Mouse (Mus musculus) gastrocnemius, adult 18-20 months (tissue): ENCODE results near the gene Casc3. TPM values are rescaled to one million over a fixed set of nuclear protein-coding genes. Genes with fewer than 3 reads are reported as not detected.

Source experiments
- DNase-seq: peaks from one replicate; pipeline ENCODE4 v3.0.0; 2021; ENCODE audit warnings: low spot score
- total RNA-seq, 2 experiments: library from RNA; stranded (reverse); gene quantifications; 2 replicates each; pipeline ENCODE4 v1.2.3; 2021

The Casc3 gene
- total RNA-seq, 2 experiments from 2014 or later, result 14.0 to 15.6 TPM

- DNase-seq, result no peak
Measured at GRCm38 (mm10) chr11:98863751-98864429, 59.2 kb downstream of the Casc3 start.

DNA sequence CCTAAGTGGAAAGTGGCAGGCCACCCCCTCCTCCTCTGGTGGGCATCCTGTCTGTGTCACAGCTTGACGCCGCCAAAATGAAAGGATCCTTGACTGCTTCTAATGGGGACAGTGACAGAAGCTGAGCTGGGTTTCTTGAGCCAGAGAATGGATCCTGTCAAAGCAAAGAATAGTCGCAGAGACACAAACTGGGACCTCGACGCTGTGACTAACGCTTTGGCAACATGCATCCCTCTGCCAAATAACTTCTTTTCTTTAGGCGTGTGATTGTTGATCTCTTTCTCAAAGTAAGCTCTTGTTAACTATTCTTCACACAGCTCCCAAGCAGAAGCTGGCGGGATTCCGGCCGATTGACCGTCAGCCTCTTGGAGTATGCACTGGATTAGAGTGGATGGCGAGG lies 62.6 kb downstream of the Casc3 start:
- no peak for DNase-seq

- DNase-seq, result peak; percentile 24
Measured at GRCm38 (mm10) chr11:98869906-98870305, 65.2 kb downstream of the Casc3 start.

- DNase-seq, result no peak
Measured at GRCm38 (mm10) chr11:98870791-98871190, 66.1 kb downstream of the Casc3 start.

GRCm38 (mm10) chr11:98871416-98871815 lies 66.7 kb downstream of the Casc3 start:
- no peak for DNase-seq

- peak; percentile 65 for DNase-seq
Measured at GRCm38 (mm10) chr11:98872040-98872439, 67.3 kb downstream of the Casc3 start.

DNA sequence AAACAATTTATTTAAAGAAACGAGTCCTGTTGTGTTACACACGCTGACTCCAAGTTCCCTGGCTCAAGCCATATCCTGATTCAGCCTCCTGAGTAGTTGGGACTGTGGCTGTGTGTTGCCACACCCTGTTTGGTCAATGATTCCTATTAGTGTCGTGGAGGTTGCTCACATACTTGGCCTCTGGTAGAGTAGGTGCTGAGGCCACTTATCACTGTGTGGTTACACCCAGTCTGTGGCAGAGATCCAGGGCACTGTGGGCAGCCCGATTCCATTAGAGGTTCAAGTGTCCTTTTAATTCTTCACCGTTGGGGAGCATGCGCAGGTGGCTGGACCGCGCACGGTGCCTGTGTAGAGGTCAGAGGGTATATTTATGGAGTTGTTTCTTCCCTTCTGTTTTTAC lies 69.2 kb downstream of the Casc3 start:
- DNase-seq, result no peak

DNA sequence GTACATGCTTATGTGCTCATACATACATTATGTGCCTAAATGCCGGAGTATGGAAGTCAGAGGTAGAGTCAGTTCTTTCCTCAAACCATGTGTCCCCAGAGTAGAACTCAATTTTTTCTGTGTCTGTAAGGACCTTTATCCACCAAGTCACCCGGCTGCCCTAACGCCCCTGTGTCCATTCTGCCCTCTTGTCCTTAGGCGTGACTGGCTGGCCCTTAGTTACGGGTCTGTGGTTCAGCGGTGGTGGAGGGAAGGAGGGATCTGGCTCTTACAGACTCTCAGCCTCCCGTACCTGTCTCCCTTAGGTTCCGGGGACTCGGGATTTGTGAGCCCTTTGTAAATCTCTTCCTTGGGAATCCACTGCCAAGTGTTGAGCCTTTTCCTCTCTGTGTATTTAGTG lies 72.3 kb downstream of the Casc3 start:
- no peak for DNase-seq

Other genes starting within 250 kb of the Casc3 start
- 10 to 100 TPM; 25.1 to 26.3 TPM for gene Ormdl3, start 217.5 kb upstream of the Casc3 start, total RNA-seq
- gene Lrrc3c, start 206.6 kb upstream of the Casc3 start, total RNA-seq, result not detected
- 1 to 10 TPM; 4.1 to 6.6 TPM for gene Gm12355, start 179.2 kb upstream of the Casc3 start, total RNA-seq
- 10 to 100 TPM in 1 of 2 experiments, 1 to 10 TPM in 1; 8.8 to 12.5 TPM for gene Gsdma3, start 178.5 kb upstream of the Casc3 start, total RNA-seq
- 1 to 10 TPM in 1 of 2 experiments, under 1 TPM in 1; 0.73 to 1.1 TPM for gene Gsdma2, start 158.1 kb upstream of the Casc3 start, total RNA-seq
- gene Gsdma, start 140.6 kb upstream of the Casc3 start, total RNA-seq, result under 1 TPM; 0.83 to 0.89 TPM
- gene Psmd3, start 122.4 kb upstream of the Casc3 start, total RNA-seq, result 100 to 1,000 TPM; 105 to 106 TPM
- not detected for gene Csf3, start 103.6 kb upstream of the Casc3 start, total RNA-seq
- gene Med24, start 75.5 kb upstream of the Casc3 start, total RNA-seq, result 10 to 100 TPM; 48.1 to 53.3 TPM
- 10 to 100 TPM; 78.3 to 85.2 TPM for gene Thra, start 64.3 kb upstream of the Casc3 start, total RNA-seq
- 100 to 1,000 TPM in 1 of 2 experiments, 10 to 100 TPM in 1; 74.0 to 126 TPM for gene Nr1d1, start 29.6 kb upstream of the Casc3 start, total RNA-seq
- 10 to 100 TPM; 50.5 to 56.4 TPM for gene Msl1, start 9.4 kb upstream of the Casc3 start, total RNA-seq
- gene Rapgefl1, start 31.9 kb downstream of the Casc3 start, total RNA-seq, result under 1 TPM; 0.09 to 0.14 TPM
- 1 to 10 TPM; 5.5 to 5.7 TPM for gene Wipf2, start 58.7 kb downstream of the Casc3 start, total RNA-seq
- under 1 TPM; 0.09 to 0.26 TPM for gene Cdc6, start 102.9 kb downstream of the Casc3 start, total RNA-seq
- 10 to 100 TPM; 12.9 to 13.2 TPM for gene Rara, start 122.9 kb downstream of the Casc3 start, total RNA-seq
- not detected for gene Gjd3, start 178.1 kb downstream of the Casc3 start, total RNA-seq
- under 1 TPM; 0.09 to 0.21 TPM for gene Top2a, start 219.3 kb downstream of the Casc3 start, total RNA-seq
- 10 to 100 TPM; 30.0 to 48.5 TPM for gene Igfbp4, start 236.3 kb downstream of the Casc3 start, total RNA-seq